Mouse (Mus musculus) midbrain, postnatal 0 days (tissue): Measurements from ENCODE around the gene Wfikkn2. TPM values are rescaled to one million over a fixed set of nuclear protein-coding genes. Genes with fewer than 3 reads are reported as not detected.
A peak's percentile ranks its signal among the peaks of the same experiment; 100 is the strongest.

Experiments used
- ATAC-seq: fragments of 200-750 bp; cut with Nextera tagmentation; 2 replicates; pipeline ENCODE4 v1.8.0; 2017; ENCODE audit warnings: moderate number of reproducible peaks, mild to moderate bottlenecking, moderate TSS enrichment, moderate library complexity; ENCODE audit not compliant: low FRiP score
- DNase-seq: peaks from one replicate; pipeline ENCODE4 v3.0.0-alpha.2; 2015; ENCODE audit warnings: low spot score
- H3K27ac ChIP-seq: fragments of 300-500 bp; sonication (generic); 2 replicates; pipeline ENCODE4 v1.5.1; 2014; ENCODE audit warnings: low read depth, mild to moderate bottlenecking, low read length, mixed read lengths
- H3K27me3 ChIP-seq: fragments of 300-500 bp; sonication (generic); 2 replicates; pipeline ENCODE4 v1.6.1; 2014; ENCODE audit warnings: low read length, control low read depth, mixed read lengths; ENCODE audit not compliant: insufficient read depth
- H3K36me3 ChIP-seq: fragments of 300-500 bp; sonication (generic); 2 replicates; pipeline ENCODE4 v1.6.1; 2014; ENCODE audit warnings: low read length, control low read depth, mixed read lengths; ENCODE audit not compliant: insufficient read depth
- H3K4me1 ChIP-seq: fragments of 300-500 bp; sonication (generic); 2 replicates; pipeline ENCODE4 v1.6.1; 2014; ENCODE audit warnings: mild to moderate bottlenecking, control low read depth, antibody characterized with exemption, low read length, mixed read lengths; ENCODE audit not compliant: insufficient read depth
- H3K4me2 ChIP-seq: fragments of 300-500 bp; sonication (generic); 2 replicates; pipeline ENCODE4 v1.6.1; 2014; ENCODE audit warnings: low read depth, mild to moderate bottlenecking, low read length, mixed read lengths; ENCODE audit not compliant: poor library complexity, severe bottlenecking
- H3K4me3 ChIP-seq: fragments of 300-500 bp; sonication (generic); 2 replicates; pipeline ENCODE4 v1.5.1; 2014; ENCODE audit warnings: low read depth, mild to moderate bottlenecking, low read length, moderate library complexity
- H3K9ac ChIP-seq: fragments of 300-500 bp; sonication (generic); replicated peaks from 2 replicates; pipeline ENCODE4 v1.6.1; 2014; ENCODE audit warnings: mild to moderate bottlenecking, low read length, moderate library complexity, mixed read lengths; ENCODE audit not compliant: poor library complexity, severe bottlenecking
- H3K9me3 ChIP-seq: fragments of 300-500 bp; sonication (generic); 2 replicates; pipeline ENCODE4 v1.6.1; 2016; ENCODE audit warnings: low read length, control low read depth
- CTCF ChIP-seq: IDR thresholded peaks from 2 replicates; pipeline ENCODE4 v1.5.1; 2016; ENCODE audit warnings: antibody characterized with exemption, mild to moderate bottlenecking
- WGBS: fragments of 180-500 bp; shearing (Covaris S2); extraction: QIAGEN DNeasy Blood & Tissue Kit; methylation state at CpG from one replicate; pipeline ENCODE4 v1.1.7; 2014; 5-methylcytosine and 5-hydroxymethylcytosine counted together
- polyA plus RNA-seq: library from polyadenylated mRNA; unstranded; fragments of >200 nt; fragmentation: Nextera tagmentation; extraction: Ambion mirVana; gene quantifications from 2 replicates; pipeline ENCODE4 v1.2.1, GENCODE M21; 2015
- total RNA-seq: library from RNA; depleted of rRNA; stranded (reverse); fragments of >200 nt; gene quantifications from 2 replicates; pipeline ENCODE4 v1.2.3, GENCODE M21; 2014

Wfikkn2 gene
- total and polyA plus RNA-seq, 2 experiments from 2014 or later = 2.6 to 10.0 TPM

DNA sequence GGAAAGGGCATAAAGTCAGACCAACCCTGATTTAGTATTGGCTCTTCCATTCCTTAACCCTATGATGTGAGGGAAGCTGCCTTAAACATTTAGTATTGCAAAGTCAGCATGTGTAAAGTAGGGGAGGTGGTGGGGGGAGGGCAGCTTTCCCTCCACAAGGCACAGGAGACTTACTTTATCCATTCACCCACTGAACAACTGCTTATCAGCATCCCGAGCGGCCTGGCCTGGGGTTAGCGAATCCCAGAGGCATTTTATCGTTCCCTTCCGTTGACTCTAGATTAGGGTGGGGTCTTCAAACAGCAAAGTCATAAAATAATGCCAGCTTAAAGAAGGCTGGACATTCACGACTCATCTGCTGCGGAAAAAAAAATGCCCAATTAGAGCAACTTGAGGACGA lies 15.6 kb downstream of the Wfikkn2 start:
- ATAC-seq (no peak), DNase-seq (no peak)
- WGBS = 82% methylated on average over 8 of the region's 8 CpGs
- H3K27ac ChIP-seq = no peak overlapping the region
- H3K27me3 ChIP-seq = no peaks in the 10 kb centered on the region
- no peak overlapping the region for H3K9ac ChIP-seq
- H3K36me3 ChIP-seq = no peaks in the 10 kb centered on the region
- no peak overlapping the region for H3K4me3 ChIP-seq
- H3K9me3 ChIP-seq = no peaks in the 10 kb centered on the region
- H3K4me2 ChIP-seq = no peak overlapping the region
- TF ChIP-seq CTCF = no peak
- H3K4me1 ChIP-seq = no peaks in the 10 kb centered on the region

GRCm38 (mm10) chr11:94229207-94229960 lies 16.4 kb downstream of the Wfikkn2 start:
- WGBS = 86% methylated on average over 5 of the region's 5 CpGs
- DNase-seq (peak; percentile 56), ATAC-seq (no peak)
- Histone ChIP-seq H3K4me1 (no peaks in the 10 kb centered on the region), H3K9ac (no peak overlapping the region), H3K27me3 (no peaks in the 10 kb centered on the region), H3K4me3 (no peak overlapping the region), H3K4me2 (no peak overlapping the region), H3K9me3 (no peaks in the 10 kb centered on the region), H3K36me3 (no peaks in the 10 kb centered on the region), H3K27ac (no peak overlapping the region)
- TF ChIP-seq CTCF = no peak

DNA sequence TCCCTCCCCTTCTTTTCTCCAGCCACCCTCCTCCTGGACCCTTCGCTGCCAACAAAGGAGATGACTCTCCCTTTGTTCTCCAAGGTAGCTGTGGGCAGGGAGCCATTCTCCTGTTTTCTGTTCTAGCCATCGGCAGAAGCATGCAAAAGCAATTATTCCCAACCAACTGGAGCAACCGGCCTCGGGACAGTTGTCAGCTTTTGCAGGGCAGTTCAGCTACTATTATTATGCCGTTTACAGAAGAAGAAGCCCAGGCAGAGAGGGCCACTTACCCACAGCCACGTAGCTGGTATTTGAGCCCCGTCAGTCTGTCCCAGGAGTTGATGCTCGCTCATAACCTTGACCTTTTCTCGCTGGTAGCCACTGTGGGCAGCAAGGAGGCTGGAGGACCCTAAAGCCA lies 17.4 kb downstream of the Wfikkn2 start:
- 23% methylated on average over 9 of the region's 9 CpGs for WGBS
- no peak for TF ChIP-seq CTCF
- Histone ChIP-seq H3K4me3 (no peak overlapping the region), H3K9ac (no peak overlapping the region), H3K27ac (no peak overlapping the region), H3K9me3 (no peaks in the 10 kb centered on the region), H3K4me1 (no peaks in the 10 kb centered on the region), H3K36me3 (no peaks in the 10 kb centered on the region), H3K4me2 (no peak overlapping the region), H3K27me3 (no peaks in the 10 kb centered on the region)
- no peak for DNase-seq
- ATAC-seq = no peak

DNA sequence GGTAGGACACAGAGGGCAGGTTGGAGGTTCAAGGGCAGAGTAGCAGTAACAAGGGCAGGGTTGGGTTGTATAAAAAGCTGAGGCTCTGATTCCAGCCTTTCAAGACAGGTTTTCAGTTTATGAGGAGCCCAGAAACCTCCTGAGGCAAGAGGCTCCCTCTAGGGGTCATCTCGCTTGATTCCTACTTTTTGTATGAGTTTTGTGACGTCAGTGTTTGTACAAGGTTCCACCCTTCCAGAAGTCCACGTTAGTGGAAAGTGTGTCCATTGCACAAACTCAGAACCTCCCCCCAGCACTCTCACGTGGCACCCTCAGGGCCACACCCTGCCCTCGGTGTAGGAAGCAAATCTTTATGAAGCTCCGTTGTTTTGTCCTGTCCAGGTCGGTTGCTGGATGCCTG lies 19.8 kb downstream of the Wfikkn2 start:
- Histone ChIP-seq H3K4me3 (no peak overlapping the region), H3K9me3 (no peaks in the 10 kb centered on the region), H3K27me3 (no peaks in the 10 kb centered on the region), H3K4me2 (no peak overlapping the region), H3K27ac (no peak overlapping the region), H3K36me3 (no peaks in the 10 kb centered on the region), H3K4me1 (no peaks in the 10 kb centered on the region), H3K9ac (no peak overlapping the region)
- 42% methylated on average over 7 of the region's 7 CpGs for WGBS
- DNase-seq = peak; percentile 73
- ATAC-seq = no peak
- TF ChIP-seq CTCF = peak; percentile 72

DNA sequence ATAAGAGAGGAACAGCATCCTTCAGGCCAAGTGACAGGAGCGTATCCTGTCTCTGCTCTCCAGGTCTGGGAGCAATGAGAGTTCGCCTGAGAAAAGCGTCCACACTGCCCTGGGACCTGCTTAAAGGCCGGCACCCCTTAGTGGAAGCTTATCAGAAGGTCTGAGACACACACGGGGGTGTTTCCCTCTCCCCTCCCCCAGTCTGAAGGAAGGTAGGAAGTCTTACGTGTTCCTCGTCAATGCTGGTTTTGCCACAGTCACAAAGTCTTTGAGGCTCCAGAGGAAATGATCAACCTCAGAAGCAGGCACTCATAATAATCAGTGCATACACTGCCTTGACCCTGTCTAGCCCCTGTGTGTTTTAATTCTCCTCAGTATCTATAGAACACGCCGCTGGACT lies 22.3 kb downstream of the Wfikkn2 start:
- H3K4me3 ChIP-seq = no peak overlapping the region
- H3K4me1 ChIP-seq = no peaks in the 10 kb centered on the region
- no peak for TF ChIP-seq CTCF
- H3K27me3 ChIP-seq = no peaks in the 10 kb centered on the region
- H3K36me3 ChIP-seq = no peaks in the 10 kb centered on the region
- H3K4me2 ChIP-seq = no peak overlapping the region
- no peaks in the 10 kb centered on the region for H3K9me3 ChIP-seq
- H3K27ac ChIP-seq = no peak overlapping the region
- no peak for DNase-seq
- ATAC-seq = no peak
- 79% methylated on average over 9 of the region's 9 CpGs for WGBS
- no peak overlapping the region for H3K9ac ChIP-seq

- Histone ChIP-seq H3K9ac (no peak overlapping the region), H3K36me3 (no peaks in the 10 kb centered on the region), H3K27ac (no peak overlapping the region), H3K27me3 (no peaks in the 10 kb centered on the region), H3K4me3 (no peak overlapping the region), H3K9me3 (no peaks in the 10 kb centered on the region), H3K4me1 (no peaks in the 10 kb centered on the region), H3K4me2 (no peak overlapping the region)
- ATAC-seq (no peak), DNase-seq (no peak)
- TF ChIP-seq CTCF = no peak
- 95% methylated on average over 7 of the region's 7 CpGs for WGBS
These were observed 24.5 kb downstream of the Wfikkn2 start for GRCm38 (mm10) chr11:94221257-94221656.
